Comparison of ENCODE assay signal across 9 mouse cellular contexts in the genomic region with DNA sequence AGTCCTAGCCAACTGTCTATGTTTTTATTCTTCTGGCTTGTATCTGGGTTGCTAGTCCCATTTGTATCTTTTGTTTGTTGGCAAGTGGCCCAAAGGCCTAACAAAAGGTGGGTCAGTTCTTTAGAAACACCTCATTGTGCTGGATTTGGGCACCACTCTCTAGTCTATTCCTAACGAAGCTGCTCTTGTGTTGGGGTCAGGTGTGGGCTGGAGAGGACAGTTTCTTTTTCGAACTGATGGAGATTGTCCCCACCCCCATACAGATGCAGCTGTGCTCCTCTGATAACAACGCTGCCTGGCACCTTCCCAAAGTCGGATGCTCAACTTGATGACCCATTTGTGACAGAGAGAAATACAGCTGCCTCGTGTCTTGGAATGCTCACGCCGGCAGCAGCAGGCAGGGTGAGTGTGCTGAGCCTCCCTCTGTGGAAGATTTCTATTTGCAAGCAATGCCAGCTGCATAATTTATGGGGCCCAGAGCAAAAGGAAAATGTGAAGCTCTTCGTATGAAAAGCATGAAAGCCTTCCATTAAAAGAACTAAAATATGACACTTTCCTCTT.
DNase-seq lines count a peak whose midpoint lies in the region; ATAC-seq and TF ChIP-seq lines count a peak whose summit lies in the region.
"Had no signal": no experiment of that assay in that cellular context is flagged by ENCODE, and none has a peak within 500 bp of the region (broad histone marks: within the 10 kb centered on the region; RNA-seq: fewer than 3 reads in every experiment).

No protein-coding gene starts in this region.

- H3K4me1 ChIP-seq in midbrain, embryonic 11.5 days (ENCODE audit: control insufficient read depth, insufficient read depth, low read length), result no peaks in the 10 kb centered on the region
- H3K4me1 ChIP-seq in midbrain, embryonic 13.5 days (replicated peaks), result peaks cover 3% of the 10 kb centered on the region; the same call in 1 of the 2 replicates
- no peaks in the 10 kb centered on the region for H3K4me1 ChIP-seq in thymus, adult 2 months (replicated peaks; ENCODE audit: control insufficient read depth, insufficient read depth, low read length)
- H3K4me1 ChIP-seq in heart, embryonic 11.5 days (ENCODE audit: control insufficient read depth, insufficient read depth, low read length), result no peaks in the 10 kb centered on the region

- no peak for TF ChIP-seq POLR2A in thymus, adult 2 months (IDR thresholded peaks at IDR 0.05; ENCODE audit: control insufficient read depth, extremely low read depth, insufficient read depth, low read length, poor library complexity)

- H3K4me2 ChIP-seq in midbrain, embryonic 11.5 days, result no peak overlapping the region
- H3K4me2 ChIP-seq in midbrain, embryonic 13.5 days (replicated peaks), result no peak overlapping the region
- H3K4me2 ChIP-seq in heart, embryonic 11.5 days, result no peak overlapping the region

- H3K36me3 ChIP-seq in midbrain, embryonic 11.5 days (ENCODE audit: control insufficient read depth, insufficient read depth, low read length), result no peaks in the 10 kb centered on the region
- H3K36me3 ChIP-seq in midbrain, embryonic 13.5 days, result no peaks in the 10 kb centered on the region
- H3K36me3 ChIP-seq in thymus, adult 2 months (ENCODE audit: control insufficient read depth, insufficient read depth, low read length), result no peaks in the 10 kb centered on the region
- H3K36me3 ChIP-seq in heart, embryonic 11.5 days (ENCODE audit: control insufficient read depth, insufficient read depth, low read length), result no peaks in the 10 kb centered on the region

- DNase-seq in embryo, embryonic 11 days, result peak; percentile 7
- no peak for DNase-seq in embryo, embryonic 9.5 days (ENCODE audit: extremely low spot score)
- peak; percentile 59 for DNase-seq in midbrain, embryonic 11.5 days (ENCODE audit: low spot score, missing footprints)
- DNase-seq in layer of hippocampus, adult 9-11 months, result peak; percentile 34
- DNase-seq in right cerebral cortex, adult 2 months (ENCODE audit: low spot score in 2 of 2), result peak; percentile 15 to 21
- no peak for DNase-seq in thymus, adult 2 months

- no peaks in the 10 kb centered on the region for H3K9me3 ChIP-seq in midbrain, embryonic 11.5 days (ENCODE audit: control insufficient read depth, low read length)
- H3K9me3 ChIP-seq in midbrain, embryonic 13.5 days, result no peaks in the 10 kb centered on the region
- no peaks in the 10 kb centered on the region for H3K9me3 ChIP-seq in heart, embryonic 11.5 days (replicated peaks; ENCODE audit: control insufficient read depth, low read length)

- no peaks in the 10 kb centered on the region for H3K27me3 ChIP-seq in midbrain, embryonic 11.5 days (ENCODE audit: control insufficient read depth, insufficient read depth, low read length)
- no peaks in the 10 kb centered on the region for H3K27me3 ChIP-seq in midbrain, embryonic 13.5 days
- no peaks in the 10 kb centered on the region for H3K27me3 ChIP-seq in thymus, adult 2 months (ENCODE audit: control insufficient read depth, insufficient read depth, low read length)
- no peaks in the 10 kb centered on the region for H3K27me3 ChIP-seq in heart, embryonic 11.5 days (ENCODE audit: control insufficient read depth, insufficient read depth, low read length)

- ATAC-seq in midbrain, embryonic 11.5 days (ENCODE audit: low FRiP score), result no peak
- ATAC-seq in midbrain, embryonic 13.5 days, result no peak
- ATAC-seq in heart, embryonic 11.5 days (replicated peaks; ENCODE audit: insufficient number of reproducible peaks, low FRiP score, low TSS enrichment), result no peak

- no peak overlapping the region for H3K27ac ChIP-seq in midbrain, embryonic 11.5 days (ENCODE audit: low read depth, low read length)
- H3K27ac ChIP-seq in midbrain, embryonic 13.5 days, result no peak overlapping the region; the same call in 1 of the 2 replicates
- H3K27ac ChIP-seq in thymus, adult 2 months (ENCODE audit: control insufficient read depth, insufficient read depth, low read length), result no peak overlapping the region
- no peak overlapping the region for H3K27ac ChIP-seq in heart, embryonic 11.5 days (ENCODE audit: low read depth, low read length)
- H3K27ac ChIP-seq: macrophage had no signal

- H3K9ac ChIP-seq in midbrain, embryonic 11.5 days (ENCODE audit: low read length), result no peak overlapping the region
- no peak overlapping the region for H3K9ac ChIP-seq in midbrain, embryonic 13.5 days (replicated peaks)
- no peak overlapping the region for H3K9ac ChIP-seq in heart, embryonic 11.5 days (ENCODE audit: low read depth, low read length)

- 66% methylated on average over 8 of the region's 8 CpGs for WGBS in midbrain, embryonic 11.5 days
- 46% methylated on average over 8 of the region's 8 CpGs for WGBS in midbrain, embryonic 13.5 days
- WGBS in thymus, adult 2 months, result 71% methylated on average over 8 of the region's 8 CpGs
- 55% methylated on average over 8 of the region's 8 CpGs for WGBS in heart, embryonic 11.5 days (ENCODE audit: insufficient replicate concordance)

- no peak overlapping the region for H3K4me3 ChIP-seq in midbrain, embryonic 11.5 days (ENCODE audit: low read depth, low read length)
- no peak overlapping the region for H3K4me3 ChIP-seq in midbrain, embryonic 13.5 days (replicated peaks)
- no peak overlapping the region for H3K4me3 ChIP-seq in thymus, adult 2 months (ENCODE audit: control insufficient read depth, insufficient read depth, low read length)
- H3K4me3 ChIP-seq in heart, embryonic 11.5 days (ENCODE audit: low read depth, low read length), result no peak overlapping the region

- TF ChIP-seq CTCF in thymus, adult 2 months (IDR thresholded peaks at IDR 0.05; ENCODE audit: borderline replicate concordance, control insufficient read depth, extremely low read depth, insufficient read depth, low read length, poor library complexity), result no peak

Comparison
In these comparisons a context has a peak if more than half of its experiments do, and no peak if none do; other contexts are left out.
1. DNase-seq: peak in embryo, embryonic 11 days (single experiment), midbrain, embryonic 11.5 days (single experiment), layer of hippocampus, adult 9-11 months (single experiment) and right cerebral cortex, adult 2 months (2 of 2); none in embryo, embryonic 9.5 days (single experiment) and thymus, adult 2 months (single experiment).